Mouse (Mus musculus): Measurements from ENCODE around the gene Exosc10. TPM values are rescaled to one million over a fixed set of nuclear protein-coding genes. Genes with fewer than 3 reads are reported as not detected.

The Exosc10 gene
- 10 to 100 TPM; 65.5 to 68.1 TPM for total RNA-seq (2021)
- long read RNA-seq, experiment 1, transcript Exosc10-201 (25 exons, 2,790 nt) = major isoform, 22 of 49 reads
- long read RNA-seq, experiment 1, partial matches to known transcripts = 16 of 49 reads
- long read RNA-seq, experiment 1, other reads (novel, unspliced or antisense) = 7 of 49 reads
- long read RNA-seq, experiment 2, transcript Exosc10-201 (25 exons, 2,790 nt) = major isoform, 47 of 78 reads
- long read RNA-seq, experiment 2, partial matches to known transcripts = 19 of 78 reads
- long read RNA-seq, experiment 2, other reads (novel, unspliced or antisense) = 5 of 78 reads

- DNase-seq (ENCODE audit: low spot score in 2 of 2) = peak; percentile 70 to 80
Measured at GRCm38 (mm10) chr4:148558297-148559000, at the start of gene Exosc10. Gene Exosc10, plus strand, starts transcription at chr4:148558429.

- DNase-seq (ENCODE audit: low spot score in 2 of 2) = no peak
Measured at GRCm38 (mm10) chr4:148509450-148510084, 48.7 kb upstream of the Exosc10 start.

GRCm38 (mm10) chr4:148510691-148511090, 47.5 kb upstream of the Exosc10 start:
- no peak for DNase-seq (ENCODE audit: low spot score in 2 of 2)

- no peak for DNase-seq (ENCODE audit: low spot score in 2 of 2)
Measured at GRCm38 (mm10) chr4:148511334-148511733, 46.9 kb upstream of the Exosc10 start.

GRCm38 (mm10) chr4:148513021-148513559, 45.1 kb upstream of the Exosc10 start:
- no peak for DNase-seq (ENCODE audit: low spot score in 2 of 2)

GRCm38 (mm10) chr4:148515313-148515712, 42.9 kb upstream of the Exosc10 start:
- no peak for DNase-seq (ENCODE audit: low spot score in 2 of 2)

GRCm38 (mm10) chr4:148517809-148518208, 40.4 kb upstream of the Exosc10 start:
- no peak for DNase-seq (ENCODE audit: low spot score in 2 of 2)

- DNase-seq (ENCODE audit: low spot score in 2 of 2) = no peak
Measured at GRCm38 (mm10) chr4:148518235-148518795, 39.9 kb upstream of the Exosc10 start.

GRCm38 (mm10) chr4:148523538-148523937, 34.7 kb upstream of the Exosc10 start:
- no peak for DNase-seq (ENCODE audit: low spot score in 2 of 2)

- DNase-seq (ENCODE audit: low spot score in 2 of 2) = no peak
Measured at GRCm38 (mm10) chr4:148527158-148527910, 30.9 kb upstream of the Exosc10 start.

GRCm38 (mm10) chr4:148530351-148530750, 27.9 kb upstream of the Exosc10 start:
- no peak for DNase-seq (ENCODE audit: low spot score in 2 of 2)

- DNase-seq (ENCODE audit: low spot score in 2 of 2) = no peak
Measured at GRCm38 (mm10) chr4:148530778-148531177, 27.5 kb upstream of the Exosc10 start.

GRCm38 (mm10) chr4:148531341-148531740, 26.9 kb upstream of the Exosc10 start:
- DNase-seq (ENCODE audit: low spot score in 2 of 2) = no peak

- DNase-seq (ENCODE audit: low spot score in 2 of 2) = no peak
Measured at GRCm38 (mm10) chr4:148532516-148532915, 25.7 kb upstream of the Exosc10 start.

- no peak for DNase-seq (ENCODE audit: low spot score in 2 of 2)
Measured at GRCm38 (mm10) chr4:148533613-148534328, 24.5 kb upstream of the Exosc10 start.

- no peak for DNase-seq (ENCODE audit: low spot score in 2 of 2)
Measured at GRCm38 (mm10) chr4:148535876-148536275, 22.4 kb upstream of the Exosc10 start.

GRCm38 (mm10) chr4:148549106-148549505, 9.1 kb upstream of the Exosc10 start:
- no peak for DNase-seq (ENCODE audit: low spot score in 2 of 2)

GRCm38 (mm10) chr4:148557766-148558165, 463 bp upstream of the Exosc10 start:
- no peak for DNase-seq (ENCODE audit: low spot score in 2 of 2)

GRCm38 (mm10) chr4:148562676-148563075, 4.4 kb downstream of the Exosc10 start:
- no peak for DNase-seq (ENCODE audit: low spot score in 2 of 2)

- DNase-seq (ENCODE audit: low spot score in 2 of 2) = no peak
Measured at GRCm38 (mm10) chr4:148563595-148563994, 5.4 kb downstream of the Exosc10 start.
